Mouse (Mus musculus) gastrocnemius, postnatal 4 days (tissue): ENCODE data around the gene Tekt2. TPM values are rescaled to one million over a fixed set of nuclear protein-coding genes. Genes with fewer than 3 reads are reported as not detected.

Source experiments
- DNase-seq, 2 experiments: peaks; one replicate each; pipeline ENCODE4 v3.0.0; 2021 to 2022; ENCODE audit warnings: low spot score in 2 of 2, mixed read lengths in 2 of 2
- total RNA-seq, 2 experiments: library from RNA; stranded (reverse); gene quantifications; 2 replicates each; pipeline ENCODE4 v1.2.3; 2021

The Tekt2 gene
- total RNA-seq, 2 experiments from 2014 or later, result 1.2 to 1.6 TPM

DNA sequence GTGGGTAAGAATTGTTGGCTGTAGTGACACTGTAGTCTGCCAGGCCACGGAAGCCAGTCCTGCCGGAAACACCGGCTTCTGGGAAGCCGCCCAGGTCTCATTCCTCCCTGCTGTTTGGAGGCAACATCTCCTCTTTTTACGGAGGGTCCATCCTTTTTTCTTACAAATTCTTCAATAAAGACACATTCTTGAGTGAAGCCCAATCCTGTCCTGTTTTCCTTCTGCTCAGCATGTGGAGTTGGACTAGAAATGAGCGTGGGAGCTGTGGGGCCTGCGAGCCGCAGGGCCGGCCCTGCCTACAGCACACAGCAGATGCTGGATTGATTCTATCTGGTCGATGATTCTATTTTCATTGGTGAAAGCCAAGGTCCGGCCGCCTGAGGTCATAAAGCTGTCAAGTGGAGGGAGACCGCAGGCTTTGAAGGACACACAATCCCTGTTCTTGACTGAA is 49.8 kb downstream of the Tekt2 start:
- DNase-seq, result no peak

DNA sequence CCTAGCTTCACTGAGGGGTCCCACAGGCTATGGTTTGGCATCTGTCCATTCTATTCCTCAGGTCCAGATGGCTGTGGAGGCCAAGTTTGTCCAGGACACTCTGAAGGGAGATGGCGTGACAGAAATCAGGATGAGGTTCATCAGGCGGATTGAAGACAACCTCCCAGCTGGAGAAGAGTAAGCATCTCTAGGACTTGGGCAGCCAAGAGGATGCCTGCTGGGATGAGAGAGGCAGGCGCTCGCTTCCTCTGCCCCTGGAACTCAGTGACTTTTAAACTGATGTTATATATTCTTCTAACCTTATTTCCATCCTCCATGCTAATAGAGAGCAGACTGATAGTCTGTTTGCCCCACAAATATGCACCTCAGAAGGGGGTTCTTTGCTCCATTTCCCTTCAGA is 50.4 kb downstream of the Tekt2 start:
- no peak for DNase-seq

DNA sequence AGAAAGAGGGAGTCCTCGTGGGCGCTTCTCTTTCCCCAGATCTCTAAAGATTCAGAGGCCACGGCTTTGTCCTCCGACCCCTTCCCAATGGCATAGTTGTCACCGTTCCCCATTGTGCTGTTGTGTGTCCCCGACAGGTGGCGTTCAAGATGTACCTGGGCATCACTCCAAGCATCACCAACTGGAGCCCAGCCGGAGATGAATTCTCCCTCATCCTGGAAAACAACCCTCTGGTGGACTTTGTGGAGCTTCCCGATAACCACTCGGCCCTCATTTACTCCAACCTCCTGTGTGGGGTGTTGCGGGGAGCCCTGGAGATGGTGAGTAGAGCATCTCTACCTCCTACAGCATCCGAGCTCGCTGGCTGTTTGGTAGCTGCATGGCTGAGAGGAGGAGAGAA is 51.7 kb downstream of the Tekt2 start:
- DNase-seq, result no peak

Other genes starting within 250 kb of the Tekt2 start
- 10 to 100 TPM; 16.2 to 16.9 TPM for gene Lsm10, start 229.1 kb downstream of the Tekt2 start, total RNA-seq
- gene Stk40, start 221.7 kb downstream of the Tekt2 start, total RNA-seq, result 10 to 100 TPM; 34.4 to 39.0 TPM
- 10 to 100 TPM; 31.8 to 33.8 TPM for gene Eva1b, start 177.9 kb downstream of the Tekt2 start, total RNA-seq
- 1 to 10 TPM; 2.9 TPM for gene Sh3d21, start 162.2 kb downstream of the Tekt2 start, total RNA-seq
- gene Thrap3, start 122.9 kb downstream of the Tekt2 start, total RNA-seq, result 100 to 1,000 TPM; 182 to 188 TPM
- 100 to 1,000 TPM; 254 to 283 TPM for gene Map7d1, start 69.3 kb downstream of the Tekt2 start, total RNA-seq
- 10 to 100 TPM; 36.6 to 37.3 TPM for gene Trappc3, start 63.4 kb downstream of the Tekt2 start, total RNA-seq
- 10 to 100 TPM in 1 of 2 experiments, 1 to 10 TPM in 1; 7.0 to 10.1 TPM for gene Col8a2, start 38.9 kb downstream of the Tekt2 start, total RNA-seq
- 10 to 100 TPM; 20.8 to 21.2 TPM for gene Adprhl2, start 4.0 kb downstream of the Tekt2 start, total RNA-seq
- gene Ago3, start 103.9 kb upstream of the Tekt2 start, total RNA-seq, result 10 to 100 TPM; 14.1 to 17.5 TPM
- 10 to 100 TPM; 16.8 to 17.0 TPM for gene Ago1, start 142.9 kb upstream of the Tekt2 start, total RNA-seq
- gene Ago4, start 207.8 kb upstream of the Tekt2 start, total RNA-seq, result 1 to 10 TPM; 2.9 to 3.2 TPM
- 10 to 100 TPM; 12.0 to 12.9 TPM for gene Clspn, start 231.2 kb upstream of the Tekt2 start, total RNA-seq